Mouse (Mus musculus): ENCODE measurements around the gene Rad51c. TPM values are rescaled to one million over a fixed set of nuclear protein-coding genes. Genes with fewer than 3 reads are reported as not detected.
"Not testable (repeated sequence)": the region's sequence is repeated elsewhere in the genome, so short reads cannot be mapped to it uniquely, and the experiment has no call there.

The Rad51c gene
- total and polyA plus RNA-seq, 3 experiments, result 4.8 to 6.8 (median 6.3) TPM

GRCm38 (mm10) chr11:87444735-87445428 is 40.1 kb upstream of the Rad51c start:
- Histone ChIP-seq H3K4me2 (ENCODE audit: insufficient read depth, low read depth, poor library complexity, severe bottlenecking) (no peak overlapping the region), H3K27ac (ENCODE audit: insufficient read depth, low read depth) (no peak overlapping the region), H3K9me3 (replicated peaks; ENCODE audit: low read length) (no peaks in the 10 kb centered on the region), H3K79me2 (replicated peaks; ENCODE audit: control insufficient read depth, extremely low read depth, insufficient read depth, poor library complexity, severe bottlenecking) (no peaks in the 10 kb centered on the region), H3K4me1 (ENCODE audit: control insufficient read depth in 1 of 2, insufficient read depth in 2 of 2) (peaks cover 13 to 38% of the 10 kb centered on the region in 2 experiments), H3K36me3 (replicated peaks in 1 of 2; ENCODE audit: control insufficient read depth in 1 of 2, insufficient read depth in 1 of 2, low read length in 1 of 2) (no peaks in the 10 kb centered on the region), H3K4me3 (replicated peaks in 1 of 3; ENCODE audit: low read depth in 2 of 3, low read length in 2 of 3, poor library complexity in 1 of 3) (no peak overlapping the region), H3K27me3 (replicated peaks) (no peaks in the 10 kb centered on the region), H3K9ac (ENCODE audit: insufficient read depth, low read depth) (no peak overlapping the region)
- dilution Hi-C loops (cut with MboI; ENCODE audit: extremely low pct_ligation_motif_present, extremely low pct_unique_long_range_greater_than_20kb, low sequenced_read_pairs), result no loop called here
- in situ Hi-C loops (cut with MboI; ENCODE audit: low pct_ligation_motif_present, low pct_unique_long_range_greater_than_20kb, low sequenced_read_pairs), result no loop called here
- TF ChIP-seq MXI1 (IDR thresholded peaks at IDR 0.05; ENCODE audit: low read depth, low read length) (no peak), KAT2A (IDR thresholded peaks at IDR 0.05; ENCODE audit: insufficient replicate concordance, low read length) (no peak), MAX (IDR thresholded peaks at IDR 0.05; ENCODE audit: low read length) (no peak), ZKSCAN1 (IDR thresholded peaks at IDR 0.05; ENCODE audit: borderline replicate concordance, low read depth, low read length) (no peak), JUN (IDR thresholded peaks at IDR 0.05; ENCODE audit: insufficient read depth, low read depth, low read length) (no peak), RAD21 (IDR thresholded peaks at IDR 0.05; ENCODE audit: low read depth, low read length) (no peak), GABPA (IDR thresholded peaks at IDR 0.05; ENCODE audit: insufficient replicate concordance, low read depth, low read length) (no peak), EP300 (IDR thresholded peaks at IDR 0.05; ENCODE audit: low read length) (no peak), BHLHE40 (IDR thresholded peaks at IDR 0.05; ENCODE audit: low read depth, low read length) (no peak), CHD1 (IDR thresholded peaks at IDR 0.05; ENCODE audit: low read depth, low read length) (no peak), ZMIZ1 (IDR thresholded peaks at IDR 0.05; ENCODE audit: low read depth, low read length) (no peak), POLR2A (IDR thresholded peaks at IDR 0.05; ENCODE audit: low read depth, low read length) (no peak), ELF1 (IDR thresholded peaks at IDR 0.05; ENCODE audit: low read depth, low read length) (no peak), TCF12 (IDR thresholded peaks at IDR 0.05; ENCODE audit: low read depth, low read length) (no peak), HCFC1 (IDR thresholded peaks at IDR 0.05; ENCODE audit: low read depth, low read length) (no peak), ZC3H11A (IDR thresholded peaks at IDR 0.05; ENCODE audit: low read depth, low read length) (no peak), RCOR1 (conservative IDR thresholded peaks at IDR 0.05; ENCODE audit: low read depth, low read length) (no peak), E2F4 (IDR thresholded peaks at IDR 0.05; ENCODE audit: insufficient replicate concordance, low read depth, low read length) (no peak), USF1 (IDR thresholded peaks at IDR 0.05; ENCODE audit: low read depth, low read length) (no peak)
- no peak for DNase-seq (ENCODE audit: extremely low read depth)

GRCm38 (mm10) chr11:87444056-87444455 is 39.3 kb upstream of the Rad51c start:
- H3K9ac ChIP-seq (ENCODE audit: insufficient read depth, low read depth); in situ Hi-C loops (cut with MboI; ENCODE audit: low pct_ligation_motif_present, low pct_unique_long_range_greater_than_20kb, low sequenced_read_pairs); H3K4me3 ChIP-seq (replicated peaks in 1 of 3; ENCODE audit: low read depth in 2 of 3, low read length in 2 of 3, poor library complexity in 1 of 3); H3K9me3 ChIP-seq (replicated peaks; ENCODE audit: low read length); H3K79me2 ChIP-seq (replicated peaks; ENCODE audit: control insufficient read depth, extremely low read depth, insufficient read depth, poor library complexity, severe bottlenecking); DNase-seq (ENCODE audit: extremely low read depth); H3K27me3 ChIP-seq (replicated peaks); dilution Hi-C loops (cut with MboI; ENCODE audit: extremely low pct_ligation_motif_present, extremely low pct_unique_long_range_greater_than_20kb, low sequenced_read_pairs); H3K27ac ChIP-seq (ENCODE audit: insufficient read depth, low read depth); H3K36me3 ChIP-seq (replicated peaks in 1 of 2; ENCODE audit: control insufficient read depth in 1 of 2, insufficient read depth in 1 of 2, low read length in 1 of 2); H3K4me2 ChIP-seq (ENCODE audit: insufficient read depth, low read depth, poor library complexity, severe bottlenecking): not testable (repeated sequence)
- H3K4me1 ChIP-seq (ENCODE audit: control insufficient read depth in 1 of 2, insufficient read depth in 2 of 2), result peaks cover 18 to 43% of the 10 kb centered on the region in 2 experiments
